Mouse (Mus musculus) erythroblast, embryonic 14.5 days (primary cell): Measurements from ENCODE around the gene Tnfsf4.

Source experiments
- GATA1 ChIP-seq: IDR thresholded peaks from 2 replicates; pipeline ENCODE4 v1.6.1; 2012; ENCODE audit warnings: low read length, inconsistent platforms, mixed read lengths
- TAL1 ChIP-seq: IDR thresholded peaks from 3 replicates; pipeline ENCODE4 v1.6.1; 2012; ENCODE audit warnings: low read length, inconsistent platforms, mixed read lengths

- TF ChIP-seq GATA1 (no peak), TAL1 (no peak)
Observed at GRCm38 (mm10) chr1:161435781-161436180, 40.6 kb downstream of the Tnfsf4 start.
